Mouse (Mus musculus) C2C12 (cell line): Measurements from ENCODE around the gene Rhbdf2.

ENCODE experiments used
- CEBPB ChIP-seq: IDR thresholded peaks from one replicate; pipeline ENCODE4 v1.6.1; 2011; ENCODE audit warnings: low read depth, mild to moderate bottlenecking, control low read depth, moderate library complexity
- CTCF ChIP-seq: IDR thresholded peaks from one replicate; pipeline ENCODE4 v1.5.1; 2011; ENCODE audit not compliant: control insufficient read depth, insufficient read depth, insufficient read length

- TF ChIP-seq CTCF: no peak
- TF ChIP-seq CEBPB: no peak
Measured at GRCm38 (mm10) chr11:116648213-116648921, 21.5 kb upstream of the Rhbdf2 start.
